Mouse (Mus musculus) T-cell, adult 66 days (primary cell): ENCODE results near the gene Susd6. TPM values are rescaled to one million over a fixed set of nuclear protein-coding genes. Genes with fewer than 3 reads are reported as not detected.

Source experiments
- total RNA-seq, 2 experiments: library from RNA; stranded (reverse); gene quantifications; 3 replicates in 1 of 2; 4 replicates in 1 of 2; pipeline ENCODE4 v1.2.4; 2023

Susd6 gene
- total RNA-seq, result 100 to 1,000 TPM; 126 to 129 TPM

GRCm38 (mm10) chr12:80789849-80790694 lies at the start of gene Susd6:
TSS of gene Susd6 (plus strand) at chr12:80790510.

GRCm38 (mm10) chr12:80760396-80760801 lies 29.9 kb upstream of the Susd6 start, which contains the start of gene Ccdc177:
TSS of gene Ccdc177 (minus strand) at chr12:80760687.

Other genes with a start within 250 kb of the Susd6 start
- gene Slc39a9, start 146.6 kb upstream of the Susd6 start, total RNA-seq, result 10 to 100 TPM; 28.2 to 35.9 TPM
- 10 to 100 TPM; 62.1 to 80.9 TPM for gene Erh, start 146.2 kb upstream of the Susd6 start, total RNA-seq
- under 1 TPM; 0.47 to 0.96 TPM for gene Plekhd1, start 97.9 kb upstream of the Susd6 start, total RNA-seq
- not detected for gene Ccdc177, start 29.8 kb upstream of the Susd6 start, total RNA-seq
- gene Srsf5, start 155.0 kb downstream of the Susd6 start, total RNA-seq, result 1,000 to 10,000 TPM; 1,204 to 1,392 TPM
- gene Slc10a1, start 178.2 kb downstream of the Susd6 start, total RNA-seq, result not detected
- under 1 TPM in 1 of 2 experiments, not detected in 1; 0.33 TPM for gene Smoc1, start 236.3 kb downstream of the Susd6 start, total RNA-seq